Mouse (Mus musculus) v-Abl transformed pro-B cells (cell line): ENCODE results near the gene Git1.

ENCODE experiments used
- in situ Hi-C, 2 experiments: fragments of 400-800 bp; cut with MboI; formaldehyde crosslinking; loops; one replicate each; pipeline ENCODE4 v1.15.1; 2025; ENCODE audit not compliant: unreplicated experiment in 2 of 2

The Git1 gene

DNA sequence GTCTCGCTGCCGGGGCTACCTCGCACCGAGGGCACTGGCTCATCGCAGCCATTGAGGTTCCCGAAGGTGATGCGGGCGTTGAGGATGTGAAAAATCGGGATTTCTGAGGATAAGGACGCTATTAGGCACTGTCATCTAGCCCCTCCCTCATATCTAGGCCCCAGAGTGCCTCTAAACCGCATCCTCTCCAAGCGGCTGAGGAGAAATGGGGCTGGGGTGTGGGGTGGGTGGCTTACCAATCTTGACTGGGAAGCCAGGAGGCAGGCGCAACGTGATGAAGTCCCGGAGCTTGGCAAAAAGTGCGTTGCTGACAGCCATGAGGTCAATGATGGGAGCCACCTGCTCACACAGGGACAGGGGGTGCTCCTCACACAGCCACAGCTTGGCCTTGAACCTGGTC is 20.6 kb upstream of the Git1 start:
- in situ Hi-C loops = loop anchor here in 1 of 2 experiments (25.0 kb wide), 1 partner anchor 485 kb away; the partner anchor contains the start of gene Slc6a4

DNA sequence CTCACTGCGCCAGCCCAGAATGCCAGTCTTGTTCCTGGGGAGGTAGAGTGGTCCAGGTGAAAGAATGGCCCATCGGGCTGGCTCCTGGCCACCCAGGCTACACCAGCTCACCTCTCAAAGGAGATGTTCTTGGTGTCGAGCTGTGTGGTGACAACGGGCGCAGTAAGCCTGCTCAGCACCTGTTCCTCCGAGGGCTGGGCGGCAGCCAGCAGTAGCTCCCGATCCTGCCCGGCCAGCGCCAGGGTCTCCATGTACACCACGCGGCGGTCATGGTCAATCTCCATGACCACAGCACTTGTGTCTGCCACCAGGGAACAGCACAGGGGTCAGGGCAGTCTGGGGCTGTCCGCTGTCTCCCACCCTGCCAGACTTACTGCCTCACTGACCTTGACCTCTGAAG is 17.1 kb upstream of the Git1 start:
- in situ Hi-C loops = no loop called here

DNA sequence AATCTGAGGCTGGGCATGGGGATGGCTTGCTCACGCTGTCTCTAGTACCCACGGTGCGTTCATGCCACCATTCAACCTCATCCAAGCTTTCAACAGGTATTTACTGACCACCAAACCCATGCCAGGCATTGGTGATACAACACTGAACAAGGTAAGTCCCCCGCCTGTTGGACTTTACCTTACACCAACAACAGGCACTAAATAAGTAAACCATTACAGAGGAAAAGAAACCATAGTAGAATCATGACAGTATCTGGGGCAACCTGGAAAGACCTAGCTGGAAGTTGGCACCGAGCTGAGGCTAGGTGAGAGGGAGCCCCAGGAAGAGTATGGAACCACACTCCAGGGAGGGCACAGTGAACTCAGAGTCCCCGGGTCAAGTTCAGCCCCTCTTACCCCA is 16.5 kb upstream of the Git1 start:
- in situ Hi-C loops = no loop called here

DNA sequence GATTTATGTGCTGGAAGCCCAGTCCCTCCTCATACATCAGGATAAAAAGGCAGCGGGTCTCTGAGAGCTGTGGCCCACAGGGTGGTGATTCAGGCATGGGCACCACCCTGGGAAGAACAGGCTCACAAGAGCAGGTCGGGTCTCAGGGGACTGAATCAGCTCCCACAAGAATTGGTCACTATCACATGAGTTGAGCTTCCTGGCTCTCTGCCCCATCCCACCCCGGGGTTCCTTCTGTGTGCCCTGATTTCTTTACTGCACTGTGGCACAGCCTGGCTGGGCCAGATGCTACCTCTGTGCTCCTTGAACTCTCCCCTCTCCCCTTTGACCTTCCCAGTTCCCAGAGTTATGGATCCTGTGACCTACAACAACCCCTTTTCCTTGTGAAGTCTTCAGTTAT is 10.3 kb upstream of the Git1 start:
- in situ Hi-C loops = no loop called here

DNA sequence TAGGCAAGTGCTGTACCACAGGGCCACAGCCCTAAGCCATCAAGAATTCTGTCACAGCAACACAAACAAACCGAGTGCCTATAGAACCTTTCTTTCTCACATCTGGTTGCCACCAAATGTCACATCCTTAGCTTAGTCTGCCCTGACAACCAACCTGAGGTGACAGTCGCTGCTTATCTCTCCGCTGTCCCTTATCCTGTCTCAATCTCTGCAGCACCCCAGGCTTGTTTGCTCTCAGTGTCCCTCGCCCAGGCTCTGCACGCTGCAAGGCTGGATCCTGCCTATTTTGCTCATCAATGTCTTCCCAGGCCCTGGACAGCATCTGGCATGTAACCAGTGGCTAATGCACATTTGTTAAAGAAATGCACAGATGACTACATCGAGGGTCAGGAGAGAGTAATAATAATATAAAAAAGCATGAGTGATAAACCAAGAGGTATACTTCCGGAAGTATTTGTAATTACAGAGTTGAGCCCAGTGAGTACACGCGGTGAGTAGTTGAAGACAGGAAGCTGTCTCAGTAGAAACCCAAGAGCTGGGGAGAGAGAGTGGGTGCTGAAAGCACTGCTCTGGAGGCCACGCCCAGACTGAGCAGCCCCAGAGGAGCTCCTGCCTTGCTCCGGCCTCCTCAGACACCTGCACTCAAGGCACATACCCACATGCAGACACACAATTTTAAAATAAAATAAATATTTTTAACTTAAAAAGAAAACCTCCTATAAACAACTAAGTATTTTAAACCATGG is 9.7 kb upstream of the Git1 start:
- in situ Hi-C loops = no loop called here

DNA sequence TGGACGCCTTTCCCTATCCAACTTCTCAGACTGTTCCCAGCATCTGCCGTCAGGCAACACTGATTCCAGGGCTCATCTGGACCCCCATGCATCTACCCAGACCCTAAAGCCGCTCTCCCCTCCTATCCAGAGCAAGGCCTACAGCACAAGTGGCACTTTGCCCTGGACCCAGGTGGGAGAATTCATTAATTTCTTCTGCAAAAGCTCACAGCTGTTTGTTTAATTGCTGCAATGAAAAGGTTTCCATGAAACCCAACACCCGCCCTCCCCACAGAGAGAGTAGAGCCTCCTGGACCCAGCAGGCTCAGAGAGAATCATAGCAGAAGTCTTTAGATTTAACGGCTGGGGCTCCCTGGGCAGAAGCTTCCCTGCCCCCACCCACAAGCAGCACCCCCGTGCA is 8.1 kb upstream of the Git1 start:
- in situ Hi-C loops = no loop called here

DNA sequence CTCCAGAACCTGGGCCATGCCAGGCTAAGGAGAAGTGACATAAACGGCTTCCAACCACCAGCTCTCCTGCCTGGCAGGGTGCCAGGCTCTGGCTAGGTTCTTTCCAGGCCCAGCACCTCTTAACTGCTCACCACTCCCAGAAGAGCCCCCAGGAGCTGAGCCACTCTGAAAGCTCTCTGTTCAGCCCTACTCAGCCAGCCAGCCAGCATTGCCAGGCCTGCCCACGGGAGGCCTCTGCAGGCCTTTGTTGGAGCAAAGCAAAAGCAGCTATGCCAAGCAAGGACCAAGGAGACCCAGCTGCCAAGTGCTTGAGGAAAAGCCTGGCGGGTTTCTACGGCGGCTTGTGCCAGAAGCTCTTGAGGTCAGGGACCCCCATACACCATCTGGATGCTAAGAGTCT is 6.6 kb upstream of the Git1 start:
- in situ Hi-C loops = no loop called here

DNA sequence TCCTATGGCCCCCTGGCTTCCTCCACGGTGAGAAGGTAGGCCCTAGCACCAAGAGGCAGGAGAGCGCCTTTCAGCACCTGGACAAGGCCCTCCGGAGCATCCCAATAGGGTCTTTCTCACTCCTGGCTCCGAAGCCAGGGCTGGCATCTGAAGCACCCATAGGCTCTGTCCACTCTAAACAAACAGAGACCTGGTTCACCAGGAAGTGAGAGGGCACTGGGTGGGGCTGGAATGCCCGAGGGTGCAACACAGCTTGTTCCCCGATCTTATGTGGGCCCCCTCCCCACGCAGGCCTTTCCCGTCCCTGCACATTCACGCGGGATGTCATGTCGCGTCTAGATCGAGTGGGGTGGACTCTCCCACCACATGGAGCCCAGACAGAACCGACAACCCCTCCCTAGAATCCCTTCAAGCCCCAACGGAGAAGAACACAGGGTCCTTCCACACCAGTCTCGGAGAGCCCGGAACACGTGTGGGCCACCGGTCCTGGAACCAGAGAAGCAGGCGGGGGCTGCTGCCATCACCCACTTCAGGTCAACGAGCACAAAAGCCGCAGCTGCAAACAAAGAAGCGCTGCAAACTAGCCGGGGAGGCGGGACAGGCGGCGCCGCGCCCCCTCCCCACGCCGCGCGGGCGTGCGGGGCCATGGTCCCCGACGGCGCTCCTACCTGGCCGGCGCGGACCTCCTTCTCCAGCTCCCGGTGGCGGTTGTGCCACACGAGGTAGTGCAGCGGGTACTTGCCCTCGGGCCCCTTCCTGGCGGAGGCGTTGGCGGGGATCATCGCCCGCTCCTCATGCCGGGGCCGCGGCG is 4.4 kb upstream of the Git1 start:
- in situ Hi-C loops = no loop called here

DNA sequence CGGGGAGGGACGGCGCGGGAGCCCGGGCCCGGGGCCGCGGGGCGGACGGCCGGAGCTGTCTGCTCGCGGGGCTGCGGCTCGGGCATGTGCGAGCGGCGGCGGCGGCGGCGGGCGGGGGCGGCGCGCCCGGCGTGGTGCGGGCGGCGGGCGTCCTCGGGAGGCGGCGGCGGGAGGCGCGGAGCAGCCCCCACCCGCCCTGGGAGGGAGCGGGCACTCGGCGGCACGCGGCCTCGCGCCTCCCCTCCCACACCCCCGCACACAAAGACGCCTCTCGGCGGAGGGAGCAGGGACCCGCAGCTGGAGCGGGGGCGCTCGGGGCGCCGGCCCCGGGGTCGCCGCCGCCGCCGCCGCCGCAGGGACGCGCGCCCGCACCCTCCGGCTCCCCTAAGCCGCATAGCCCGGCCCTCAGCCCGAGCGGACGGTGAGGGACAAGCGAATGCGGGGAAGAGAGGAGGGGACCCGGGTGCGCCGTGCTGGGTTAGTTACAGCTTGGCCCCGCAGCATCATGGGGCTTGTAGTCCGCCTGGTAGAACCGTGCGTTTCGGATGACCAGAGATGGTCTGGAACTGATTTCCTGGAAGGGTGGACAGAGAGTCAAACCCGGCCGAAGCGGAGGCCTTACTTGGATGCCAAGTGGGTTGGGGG is 3.6 kb upstream of the Git1 start, which contains the start of gene Ankrd13b:
Ankrd13b (minus strand) TSS at position 88 of the 645 bp plus-strand sequence.
- in situ Hi-C loops = loop anchor here (5.0 to 10.0 kb wide), 2 partner anchors 143 to 305 kb away; no protein-coding TSS in a partner anchor

DNA sequence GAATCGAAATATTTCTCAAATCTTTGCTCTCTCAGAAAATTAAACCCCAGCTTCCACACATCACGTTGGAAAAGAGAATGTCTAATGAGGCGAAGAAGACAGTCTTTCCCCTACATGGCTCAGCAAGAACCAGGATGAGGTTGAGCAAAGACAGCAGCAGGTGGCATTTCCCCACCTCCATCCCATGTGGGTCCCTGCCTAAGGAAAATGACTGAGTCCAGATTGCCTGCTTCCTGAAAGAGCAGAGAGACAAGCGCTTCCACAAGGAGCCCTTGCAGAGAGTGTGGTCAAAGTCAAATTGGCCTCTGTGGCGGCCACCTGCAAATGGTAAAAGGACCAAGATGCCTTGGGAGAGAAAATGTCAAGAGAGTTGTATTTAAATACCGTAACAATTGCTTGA is 2.9 kb upstream of the Git1 start:
- in situ Hi-C loops = loop anchor here (5.0 to 10.0 kb wide), 2 partner anchors 142 to 304 kb away; no protein-coding TSS in a partner anchor

DNA sequence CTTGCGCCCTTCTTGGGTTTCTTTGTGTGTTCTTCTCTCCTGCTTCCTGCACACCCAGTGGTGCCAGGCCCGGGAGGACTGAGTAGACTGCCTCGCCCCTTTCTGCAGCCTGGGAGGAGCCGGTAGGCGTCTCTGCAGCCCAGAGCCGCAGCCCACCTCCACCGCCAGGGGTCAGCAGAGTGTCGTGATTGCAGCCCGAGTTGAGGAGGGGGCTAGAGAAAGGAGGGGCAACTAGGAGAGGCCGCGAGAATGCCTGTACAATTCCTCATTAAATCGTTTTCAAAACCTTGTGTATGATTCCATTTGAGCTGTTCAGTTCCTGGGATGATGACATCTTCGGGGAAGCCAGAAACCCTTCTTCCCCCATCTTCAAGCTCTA is 2.2 kb upstream of the Git1 start:
- in situ Hi-C loops = loop anchor here (5.0 to 10.0 kb wide), 2 partner anchors 141 to 304 kb away; no protein-coding TSS in a partner anchor

DNA sequence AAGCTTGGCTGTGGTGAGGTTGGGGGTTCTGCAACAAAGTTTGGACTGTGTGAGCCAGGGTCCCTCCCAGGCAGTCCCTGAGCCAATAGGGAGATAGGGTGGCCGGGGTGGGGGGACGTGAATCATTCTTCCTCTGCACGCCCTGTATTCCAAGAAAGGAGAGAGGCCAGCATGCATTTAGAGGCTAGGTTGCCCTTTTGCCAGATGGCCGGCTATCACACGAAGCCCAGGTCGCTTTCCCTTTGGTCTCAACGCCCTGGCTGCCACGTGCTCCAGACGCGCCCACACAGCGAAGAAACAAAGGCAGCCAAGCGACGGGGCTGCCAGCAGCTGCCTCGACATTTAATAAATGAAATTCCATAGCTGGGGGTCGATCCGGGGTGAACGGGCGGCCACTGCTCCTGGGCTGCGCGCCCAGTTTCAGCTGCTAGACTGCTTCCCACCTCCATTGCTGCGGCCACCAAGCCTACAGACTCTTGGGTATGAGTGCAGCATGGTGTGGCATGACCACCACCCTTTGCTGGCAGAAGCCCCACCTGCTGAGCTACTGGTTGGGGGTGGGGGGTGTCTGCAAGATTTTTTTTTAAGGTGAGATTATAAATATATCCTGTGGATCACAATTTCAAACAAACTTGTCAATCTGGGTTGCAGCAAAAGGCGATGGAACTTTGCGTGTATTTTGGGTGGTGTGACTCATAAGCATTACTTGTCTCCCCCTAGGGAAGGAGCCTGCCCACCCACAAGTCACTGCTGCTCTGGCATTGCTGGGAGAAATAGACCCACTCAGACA is 1.7 kb upstream of the Git1 start:
- in situ Hi-C loops = loop anchor here (5.0 to 10.0 kb wide), 2 partner anchors 141 to 303 kb away; no protein-coding TSS in a partner anchor

DNA sequence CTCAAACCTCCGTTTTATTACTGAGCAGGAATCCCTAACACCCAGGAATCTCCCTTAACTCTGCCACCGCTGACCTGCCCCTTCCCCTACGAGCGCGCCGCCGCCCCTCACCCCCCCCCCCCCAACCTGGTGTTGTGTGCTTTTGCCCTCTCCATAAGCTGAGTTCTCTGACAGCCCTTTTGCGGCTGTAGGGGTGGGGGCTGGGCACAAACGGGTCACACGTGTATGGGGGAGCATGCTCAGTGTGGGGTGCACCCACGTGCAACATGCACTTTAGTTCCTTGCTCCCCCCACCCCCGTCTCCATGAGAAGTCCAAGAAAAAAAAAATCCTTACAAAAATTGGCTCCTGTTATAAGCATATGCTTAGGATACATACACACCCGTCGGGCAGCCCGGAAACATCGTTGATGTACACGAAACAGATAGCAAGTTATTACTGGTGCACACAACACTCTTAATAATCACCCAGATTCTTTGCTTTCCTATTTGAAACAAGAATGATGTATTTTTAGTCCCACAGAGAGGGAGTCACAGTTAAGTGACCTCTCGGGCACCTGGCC is 971 bp upstream of the Git1 start:
- in situ Hi-C loops = loop anchor here (5.0 to 10.0 kb wide), 2 partner anchors 140 to 302 kb away; no protein-coding TSS in a partner anchor

DNA sequence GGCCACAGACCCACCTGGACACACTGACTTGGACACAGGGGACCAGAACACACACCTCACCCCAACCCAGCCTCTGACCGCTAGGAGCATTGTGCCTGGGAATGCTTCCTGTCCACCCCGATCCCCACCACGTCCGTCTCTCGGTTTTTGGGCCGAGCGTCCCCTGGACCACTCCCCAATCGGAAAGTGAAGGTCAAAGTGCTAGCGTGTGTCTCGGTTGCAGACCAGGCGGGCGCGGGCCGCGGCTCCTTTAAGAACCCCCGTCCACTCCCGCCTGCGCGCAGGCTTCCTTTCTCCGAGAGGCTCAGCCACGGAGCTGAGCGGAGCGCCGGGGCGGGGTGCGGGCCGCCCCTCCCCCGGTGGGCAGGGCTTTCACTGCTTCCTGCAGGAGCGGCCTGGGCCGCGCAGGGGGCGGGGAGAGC is 440 bp upstream of the Git1 start:
- in situ Hi-C loops = loop anchor here (5.0 to 10.0 kb wide), 2 partner anchors 139 to 302 kb away; no protein-coding TSS in a partner anchor

DNA sequence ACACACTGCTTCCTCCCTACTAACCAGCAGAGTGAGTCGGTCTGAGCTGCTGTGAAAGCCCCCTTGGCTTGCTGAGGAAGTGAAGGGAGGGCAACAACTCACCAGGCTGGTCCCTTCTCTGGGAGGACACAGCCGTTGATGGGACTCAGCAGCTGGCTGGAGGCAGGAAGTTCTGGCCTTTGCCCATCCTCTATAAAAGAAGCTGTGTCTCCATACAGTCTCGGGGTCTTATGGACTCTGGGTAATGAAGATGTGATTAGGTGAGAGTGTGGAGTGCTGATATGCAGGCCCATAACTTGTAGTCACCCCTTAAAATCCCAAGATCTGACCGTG is 948 bp downstream of the Git1 start:
- in situ Hi-C loops = loop anchor here (5.0 to 10.0 kb wide), 2 partner anchors 138 to 300 kb away; no protein-coding TSS in a partner anchor

DNA sequence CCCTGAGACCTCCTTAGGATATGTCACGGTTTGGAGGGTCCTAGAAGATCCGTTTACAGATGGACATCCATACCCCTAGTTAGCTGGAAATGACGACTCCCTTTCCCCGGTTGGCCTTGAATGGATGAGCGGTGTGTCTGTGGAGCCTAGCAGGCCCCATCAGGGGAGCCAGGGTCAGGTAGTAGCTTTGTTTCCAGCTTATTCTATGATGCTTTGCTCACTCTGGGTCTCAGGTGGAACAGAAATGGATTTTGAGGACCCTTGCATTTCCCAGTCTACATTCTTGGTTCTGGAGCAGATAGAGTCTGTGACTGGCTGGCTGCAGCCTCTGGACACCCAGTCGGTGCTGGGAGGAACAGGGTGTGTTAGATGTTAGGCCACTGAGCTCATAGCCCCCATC is 1.4 kb downstream of the Git1 start:
- in situ Hi-C loops = loop anchor here (5.0 to 10.0 kb wide), 2 partner anchors 138 to 300 kb away; no protein-coding TSS in a partner anchor

DNA sequence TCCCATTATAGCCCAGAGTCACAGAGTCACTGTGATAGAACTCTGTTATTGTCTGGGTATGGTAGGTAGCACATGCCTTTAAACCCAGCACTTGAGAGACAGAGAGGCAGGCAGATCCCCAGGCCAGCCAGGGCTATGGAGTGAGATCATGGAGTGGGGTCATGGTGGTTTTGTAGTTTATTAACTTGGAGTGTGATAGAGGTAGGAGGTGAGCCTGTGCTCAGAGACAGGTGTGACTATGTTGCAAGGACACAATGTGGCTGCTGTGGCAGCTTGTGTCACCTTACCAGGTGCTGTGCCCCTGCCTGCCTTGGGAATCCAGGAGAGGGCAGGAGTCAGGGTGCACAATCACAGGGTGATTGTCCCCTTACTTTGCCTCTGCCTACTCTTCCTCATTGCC is 2.1 kb downstream of the Git1 start:
- in situ Hi-C loops = loop anchor here in 1 of 2 experiments (10.0 kb wide), 1 partner anchor 299 kb away; no protein-coding TSS in a partner anchor

DNA sequence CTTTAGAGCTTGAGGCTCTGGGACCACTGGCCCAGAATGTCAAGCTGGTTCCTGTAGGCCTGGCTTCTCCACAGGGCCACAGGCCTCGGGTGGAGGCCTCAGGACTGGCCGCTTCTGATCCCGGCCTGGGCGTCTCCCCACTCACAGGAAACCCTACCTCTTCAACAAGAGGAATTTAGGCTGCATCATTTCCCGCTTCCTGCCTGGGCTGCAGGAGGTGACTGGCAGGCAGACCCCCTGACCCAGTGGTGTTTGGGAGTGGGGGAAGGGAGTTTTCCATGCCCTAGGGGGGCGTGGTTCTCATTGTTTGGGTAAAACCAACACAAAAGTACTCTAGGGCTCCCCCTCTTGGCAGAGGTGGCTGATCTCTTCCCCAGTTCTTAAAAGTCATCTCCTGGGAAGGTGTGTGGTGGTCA is 4.0 kb downstream of the Git1 start:
- in situ Hi-C loops = loop anchor here in 1 of 2 experiments (10.0 kb wide), 1 partner anchor 297 kb away; no protein-coding TSS in a partner anchor

DNA sequence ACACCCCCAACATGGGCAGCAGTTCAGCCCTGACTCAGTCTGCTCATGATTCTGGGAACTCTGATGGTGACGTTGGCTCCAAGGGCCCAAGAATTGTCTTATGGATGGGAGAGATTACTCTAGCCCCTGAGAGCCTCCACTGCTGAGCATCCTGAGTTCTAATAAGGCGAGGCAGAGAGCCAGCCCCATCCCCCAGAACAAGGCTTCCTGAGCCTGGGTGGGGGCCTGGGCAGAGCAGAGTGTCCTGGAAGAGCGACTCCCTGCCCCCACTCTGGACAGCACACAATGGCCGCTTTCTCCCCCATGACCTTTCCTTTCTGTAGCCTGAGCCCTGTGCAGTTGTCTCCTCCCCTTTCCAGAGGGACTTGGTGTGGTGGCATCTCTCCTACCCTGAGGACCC is 4.5 kb downstream of the Git1 start:
- in situ Hi-C loops = loop anchor here in 1 of 2 experiments (10.0 kb wide), 1 partner anchor 297 kb away; no protein-coding TSS in a partner anchor
